Mouse (Mus musculus): Measurements from ENCODE around the gene Pot1b. TPM values are rescaled to one million over a fixed set of nuclear protein-coding genes. Genes with fewer than 3 reads are reported as not detected.

Pot1b gene
- polyA plus RNA-seq (2012; rRNA removed): 19.8 and 22.7 TPM in 2 replicates

GRCm38 (mm10) chr17:55711984-55712811 is at the start of gene Pot1b:
Pot1b (minus strand) TSS chr17:55712628.

GRCm38 (mm10) chr17:55749786-55750185 is 37.4 kb upstream of the Pot1b start, which contains the start of gene Adgre4:
Adgre4 (plus strand) TSS chr17:55749984.

GRCm38 (mm10) chr17:55625092-55625491 is 87.3 kb downstream of the Pot1b start, which contains the start of gene Vmn2r118:
Vmn2r118 (minus strand) TSS chr17:55625192.

Other genes with a start within 250 kb of the Pot1b start
- 0.01 TPM in 2 replicates for gene Vmn2r118, start 87.4 kb downstream of the Pot1b start, polyA plus RNA-seq (2012; rRNA removed)
- gene Adgre4, start 37.4 kb upstream of the Pot1b start, polyA plus RNA-seq (2012; rRNA removed): 0.02 and 0.08 TPM in 2 replicates
- gene Zfp119a, start 166.3 kb upstream of the Pot1b start, polyA plus RNA-seq (2012; rRNA removed): 4.7 and 5.3 TPM in 2 replicates
- gene Zfp959, start 179.5 kb upstream of the Pot1b start, polyA plus RNA-seq (2012; rRNA removed): 8.4 and 9.3 TPM in 2 replicates
- 3.6 and 3.7 TPM in 2 replicates for gene Zfp119b, start 236.9 kb upstream of the Pot1b start, polyA plus RNA-seq (2012; rRNA removed)
- 4.5 TPM in 2 replicates for gene Ebi3, start 240.0 kb upstream of the Pot1b start, polyA plus RNA-seq (2012; rRNA removed)
- gene Yju2, start 246.5 kb upstream of the Pot1b start, polyA plus RNA-seq (2012; rRNA removed): 16.5 and 19.7 TPM in 2 replicates

All from central nervous system, embryonic 14 days (tissue).